In the genomic region with DNA sequence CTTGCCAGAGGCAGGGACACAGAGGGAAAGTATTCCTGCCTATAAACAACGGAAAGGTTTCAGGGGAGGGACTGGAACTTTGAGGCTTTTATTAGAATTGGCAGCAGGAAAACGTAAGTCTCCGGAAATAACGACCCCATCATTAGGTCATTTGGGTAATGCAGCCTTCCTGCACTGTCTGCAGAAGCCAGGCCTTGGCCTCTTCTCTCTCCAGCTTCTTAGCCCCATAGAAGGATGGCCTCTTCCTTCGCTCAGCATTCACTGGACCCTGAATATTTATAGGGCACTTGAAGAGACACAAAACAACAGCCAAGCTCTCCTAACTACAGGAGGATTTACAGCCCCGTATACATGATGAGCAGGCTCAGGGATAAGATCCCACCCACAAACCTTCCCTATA, we compare ENCODE assay signal across 17 mouse cellular contexts.
"Had no signal": no experiment of that assay in that cellular context is flagged by ENCODE, and none has a peak within 500 bp of the region (broad histone marks: within the 10 kb centered on the region; RNA-seq: fewer than 3 reads in every experiment).

No protein-coding gene starts in this region.

- H3K27ac ChIP-seq: liver, embryonic 15.5 days; macrophage; midbrain, embryonic 13.5 days; midbrain, embryonic 15.5 days; neural tube, embryonic 12.5 days; stomach, embryonic 15.5 days; stomach, postnatal 0 days had no signal

- H3K9me3 ChIP-seq: liver, embryonic 15.5 days; megakaryocyte, embryonic 14.5 days; midbrain, embryonic 13.5 days; midbrain, embryonic 15.5 days; neural tube, embryonic 12.5 days; stomach, embryonic 15.5 days had no signal

- H3K9ac ChIP-seq: liver, embryonic 15.5 days; liver, postnatal 0 days; midbrain, embryonic 13.5 days; midbrain, embryonic 15.5 days; neural tube, embryonic 12.5 days; stomach, embryonic 15.5 days had no signal

- H3K4me1 ChIP-seq: liver, embryonic 15.5 days; midbrain, embryonic 13.5 days; midbrain, embryonic 15.5 days; neural tube, embryonic 12.5 days; stomach, embryonic 15.5 days had no signal

- H3K27me3 ChIP-seq: liver, embryonic 15.5 days; midbrain, embryonic 15.5 days; neural tube, embryonic 12.5 days; stomach, embryonic 15.5 days had no signal

- ATAC-seq: liver, postnatal 0 days; midbrain, embryonic 13.5 days; midbrain, embryonic 15.5 days had no signal

- H3K4me3 ChIP-seq: liver, embryonic 15.5 days; megakaryocyte, embryonic 14.5 days; midbrain, embryonic 13.5 days; midbrain, embryonic 15.5 days; neural tube, embryonic 12.5 days; stomach, embryonic 15.5 days had no signal

- DNase-seq: liver, postnatal 0 days; lung, adult 2 months; lung, postnatal 14 days; lung, postnatal 36 days; right cerebral cortex, postnatal 14 days; thymus, adult 2 months; thymus, postnatal 25 days; thymus, postnatal 4 days had no signal

- H3K36me3 ChIP-seq: liver, embryonic 15.5 days; midbrain, embryonic 13.5 days; midbrain, embryonic 15.5 days; neural tube, embryonic 12.5 days; stomach, embryonic 15.5 days had no signal

- H3K4me2 ChIP-seq: liver, embryonic 15.5 days; midbrain, embryonic 11.5 days; midbrain, embryonic 13.5 days; midbrain, embryonic 15.5 days; neural tube, embryonic 12.5 days; stomach, embryonic 15.5 days had no signal
